Mouse (Mus musculus): Measurements from ENCODE around the gene Dach1. TPM values are rescaled to one million over a fixed set of nuclear protein-coding genes. Genes with fewer than 3 reads are reported as not detected.
A peak's percentile ranks its signal among the peaks of the same experiment; 100 is the strongest.

Gene Dach1
- total RNA-seq, 2 experiments from 2014 or later, result 2.7 to 5.6 TPM

DNA sequence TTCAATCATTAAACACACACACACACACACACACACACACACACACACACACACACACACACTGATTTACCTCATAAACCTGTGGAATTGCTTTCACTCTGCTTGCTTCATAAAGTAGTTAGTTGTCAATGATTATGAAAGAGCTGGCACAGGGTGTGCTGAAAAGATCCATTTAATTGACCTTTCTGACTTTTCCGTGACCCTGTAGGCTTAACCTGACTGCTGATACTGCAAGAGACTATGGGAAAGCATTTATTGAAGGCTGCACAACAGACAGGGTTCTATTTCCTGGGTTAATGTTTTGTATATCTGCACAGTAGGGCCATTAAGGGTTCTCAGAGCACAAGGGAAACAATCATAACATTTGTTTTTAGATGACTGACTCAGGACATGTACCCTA is 321.9 kb downstream of the Dach1 start:
- peak in 1 of 2 experiments; percentile 1 for DNase-seq

DNA sequence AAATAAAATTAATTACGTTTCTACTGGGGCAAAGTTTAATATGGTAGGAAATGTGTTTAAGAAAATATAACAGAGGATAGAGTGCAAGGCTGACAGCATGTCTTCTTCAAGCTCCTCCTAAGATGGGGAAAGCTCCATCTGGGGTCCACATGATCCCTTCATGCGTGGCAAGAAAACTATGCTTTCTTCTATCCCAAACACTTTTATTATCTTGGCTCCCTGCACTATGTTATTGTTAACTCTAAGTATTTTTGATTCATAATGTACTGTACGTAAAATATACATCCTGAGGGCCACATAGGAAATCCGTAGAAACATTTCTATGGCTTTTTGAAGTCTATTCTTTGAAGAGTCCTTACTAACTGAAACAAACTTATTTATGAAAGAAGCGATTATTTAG is 330.3 kb downstream of the Dach1 start:
- no peak for DNase-seq

DNA sequence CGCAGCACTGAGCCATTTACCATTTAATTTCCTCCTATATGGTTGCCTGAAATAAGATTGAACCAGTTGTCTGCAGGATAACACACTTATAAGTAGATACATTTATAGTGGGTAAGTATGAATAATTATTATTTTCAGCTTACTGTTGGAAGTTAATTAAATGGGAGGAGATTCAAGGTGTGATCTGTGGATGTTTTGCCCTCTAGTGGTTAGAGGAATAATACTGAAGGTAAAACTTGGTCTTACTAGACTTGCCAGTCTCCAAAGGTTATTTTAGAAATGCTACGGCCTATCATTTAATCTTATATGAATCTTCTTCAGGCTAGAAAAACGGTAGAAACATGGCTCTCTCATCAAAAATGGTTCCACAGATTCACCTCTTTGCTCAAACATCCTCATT is 339.7 kb downstream of the Dach1 start:
- no peak for DNase-seq

DNA sequence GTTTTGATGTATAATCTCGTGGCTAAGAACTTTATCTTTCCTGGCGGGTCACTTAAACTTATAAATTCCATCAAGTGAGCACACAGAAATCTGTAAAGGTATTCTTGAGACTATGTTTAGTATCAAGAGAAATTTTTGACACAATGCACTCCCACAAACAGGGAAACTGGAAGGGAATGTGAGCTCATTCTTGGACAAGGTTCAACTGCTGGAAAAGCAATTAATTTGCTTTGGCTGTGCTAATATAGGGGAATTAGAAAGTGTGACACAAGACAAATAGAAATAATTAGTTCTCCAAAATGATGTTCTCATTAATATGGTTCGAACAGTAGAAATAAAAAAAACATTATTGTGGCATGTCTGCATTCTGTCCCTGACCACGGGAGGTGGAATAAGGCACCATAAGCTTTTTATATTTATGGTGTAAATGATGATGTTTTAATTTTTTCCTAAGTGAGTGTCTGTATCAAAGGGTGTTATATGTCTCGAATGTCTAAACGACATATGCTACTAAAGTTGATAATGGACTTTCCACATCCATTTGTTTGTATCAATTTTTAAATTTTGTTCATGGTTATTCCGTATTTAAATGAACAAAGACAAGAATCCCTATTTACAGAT is 354.9 kb downstream of the Dach1 start:
- DNase-seq, result no peak

DNA sequence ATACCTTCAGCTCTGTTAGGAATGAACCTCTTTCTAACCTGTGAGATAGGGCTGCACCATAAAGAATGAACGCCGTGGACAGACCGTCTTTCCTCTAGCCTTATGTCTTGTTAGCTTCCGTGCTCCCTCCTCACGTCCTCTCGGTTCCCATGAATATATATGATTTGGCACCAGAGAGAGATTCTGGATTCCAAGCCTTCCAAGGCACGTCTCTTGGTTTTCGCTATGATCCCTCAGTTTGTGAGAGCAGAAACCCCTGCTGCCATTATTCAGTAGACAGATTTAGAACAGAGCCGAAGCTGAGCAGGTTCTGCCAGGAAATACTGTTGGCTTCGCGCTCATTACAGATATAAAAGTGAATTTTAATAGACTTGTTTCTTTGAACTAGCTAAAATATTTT is 356.0 kb downstream of the Dach1 start:
- DNase-seq, result no peak

DNA sequence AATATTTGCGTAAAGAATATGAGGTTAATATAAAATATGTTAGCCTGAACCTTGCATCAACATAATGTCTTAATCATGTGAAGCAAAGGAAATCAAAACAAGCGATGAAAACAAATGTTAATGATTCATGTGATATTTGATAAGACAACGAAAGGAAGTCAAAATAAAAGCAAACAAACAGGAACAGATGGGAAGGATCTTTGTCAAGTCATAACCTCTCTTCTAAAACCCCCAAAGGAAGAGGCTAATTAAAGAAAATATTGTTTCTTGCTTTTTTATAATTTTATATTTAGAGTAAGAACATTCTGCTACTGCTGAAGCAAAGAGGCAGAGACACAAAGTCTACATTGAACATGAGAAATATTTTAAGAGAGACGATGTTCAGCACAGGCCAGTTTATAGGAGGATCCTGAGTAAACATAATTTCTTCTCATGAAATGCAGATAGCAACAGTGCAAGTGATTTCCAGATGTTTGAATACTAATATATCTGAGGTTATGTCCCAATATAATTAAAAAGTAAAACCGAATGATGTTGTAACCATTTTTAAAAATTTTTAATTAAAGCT is 374.1 kb downstream of the Dach1 start:
- DNase-seq, result no peak

DNA sequence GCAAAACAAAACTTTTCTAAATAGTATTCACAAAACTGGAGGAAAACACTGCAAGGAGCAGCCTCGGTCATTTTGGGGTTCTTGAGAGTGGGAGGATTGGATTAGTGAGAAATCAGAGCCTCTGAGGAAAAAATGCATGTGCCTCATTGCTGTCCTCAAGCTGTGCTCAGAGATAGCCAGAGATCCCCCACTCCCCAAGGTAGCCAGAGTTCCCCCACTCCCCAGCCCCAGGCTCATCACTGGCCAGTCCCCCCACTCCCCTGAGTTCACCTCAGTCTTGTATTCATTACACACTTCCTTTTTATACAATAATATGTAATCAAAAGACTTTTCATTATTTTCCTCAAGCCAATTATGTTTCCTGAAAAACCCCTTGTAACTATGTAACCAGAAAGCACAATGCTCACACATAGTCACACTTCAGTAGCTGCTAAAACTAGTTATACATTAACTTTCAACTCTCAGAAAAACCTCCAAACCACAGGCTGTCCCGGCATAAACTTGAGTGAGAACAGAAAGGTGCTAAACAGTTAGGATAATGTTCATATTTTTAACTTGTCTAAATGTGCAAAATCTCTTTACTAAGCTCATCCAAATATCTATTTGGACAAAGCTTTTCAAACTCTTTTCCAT is 395.3 kb downstream of the Dach1 start:
- no peak for DNase-seq

DNA sequence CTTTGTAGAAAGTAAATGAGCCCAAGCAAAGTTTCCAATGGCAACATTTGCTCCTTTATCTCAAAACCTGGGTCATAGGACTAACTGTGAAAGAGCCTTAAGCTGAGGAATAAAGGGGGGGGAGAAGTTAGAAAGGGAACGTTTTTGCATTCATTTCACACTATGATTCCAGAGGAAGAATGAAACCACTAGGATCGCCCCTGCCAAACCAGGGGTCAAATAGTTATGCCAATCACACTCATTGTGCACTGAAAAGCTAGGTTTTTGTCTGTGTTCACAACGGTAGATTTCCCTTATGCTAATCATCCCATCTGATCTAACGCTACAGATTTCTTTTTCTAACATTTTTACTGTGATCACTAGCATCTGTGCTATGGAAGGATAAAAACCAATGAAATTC is 415.2 kb downstream of the Dach1 start:
- no peak for DNase-seq

DNA sequence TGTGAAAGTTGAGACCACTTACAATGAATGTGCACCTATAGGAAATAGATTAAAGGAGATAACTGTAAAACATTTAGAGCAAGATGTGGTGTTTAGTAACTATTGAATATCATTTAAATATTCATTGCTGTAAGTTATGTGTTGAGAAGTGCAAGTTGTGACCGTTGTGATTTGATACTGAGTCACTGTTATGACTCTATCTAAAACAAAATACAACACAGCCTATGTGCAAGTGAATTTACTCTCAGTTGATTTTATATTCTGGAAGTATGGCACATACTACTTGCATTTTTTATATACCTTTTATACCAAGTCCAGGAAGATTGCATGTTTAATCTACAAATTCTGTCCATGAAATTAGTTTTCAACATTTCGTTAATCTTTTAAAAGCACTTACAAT is 415.6 kb downstream of the Dach1 start:
- no peak for DNase-seq

DNA sequence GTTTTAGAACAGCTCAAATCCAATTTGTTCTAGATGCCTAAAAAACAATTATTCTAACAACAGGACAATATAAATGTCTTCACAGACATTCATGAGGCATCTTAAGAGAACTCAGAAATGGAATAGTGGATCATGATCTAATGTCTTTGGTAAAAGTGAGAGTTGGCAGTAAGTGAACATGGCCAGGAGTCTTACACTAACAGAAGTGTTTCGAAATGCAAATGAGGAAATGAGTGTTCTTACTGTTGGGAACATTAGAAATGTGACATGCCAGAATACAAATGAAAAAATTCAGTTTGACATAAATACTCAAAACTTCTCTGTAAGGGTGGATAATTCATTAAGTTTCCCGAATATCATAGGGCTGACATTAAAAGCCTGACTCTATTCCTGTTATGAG is 426.3 kb downstream of the Dach1 start:
- DNase-seq, result no peak

DNA sequence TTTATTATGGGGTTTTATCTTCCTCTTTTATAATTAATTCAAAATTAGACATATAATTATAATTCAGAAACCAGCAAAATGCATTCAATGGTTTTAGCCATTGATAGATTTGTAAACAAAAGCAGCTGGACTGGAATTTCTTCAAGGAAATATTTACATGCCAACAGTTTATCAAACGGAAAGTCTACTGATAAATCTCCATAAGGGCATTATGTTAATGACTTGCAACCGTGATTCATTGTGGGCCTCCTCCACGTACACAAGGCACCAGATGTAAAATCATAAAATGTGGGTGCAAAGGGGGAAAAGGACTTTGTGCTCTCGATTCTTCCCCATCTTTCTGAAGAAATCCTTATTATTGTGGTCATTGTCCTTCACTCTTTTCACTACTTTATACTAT is 426.8 kb downstream of the Dach1 start:
- no peak for DNase-seq

Data from adrenal gland, postnatal 36 days (tissue).